In the genomic region with DNA sequence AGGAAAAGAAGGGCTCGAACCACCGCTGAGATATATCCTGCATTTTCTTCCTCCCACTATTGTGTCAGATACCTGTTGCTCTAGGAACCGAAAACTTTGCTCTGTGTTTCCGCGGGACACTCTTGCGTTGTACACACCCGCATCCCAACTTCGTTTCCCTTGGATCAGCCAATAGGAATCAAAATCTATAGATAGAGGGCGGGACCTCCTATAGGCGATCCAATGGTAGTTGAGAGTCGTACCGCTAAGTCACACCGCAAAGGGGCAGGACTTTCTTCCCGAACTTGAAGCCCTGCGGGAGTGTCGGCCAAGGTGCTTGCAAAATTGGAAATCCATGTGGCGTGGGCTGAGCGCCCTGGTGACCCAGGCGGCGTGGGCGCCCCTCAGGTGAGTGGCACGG, we compare ENCODE assay signal across 8 mouse cellular contexts. TPM values are rescaled to one million over a fixed set of nuclear protein-coding genes. Genes with fewer than 3 reads are reported as not detected.
DNase-seq lines count a peak whose midpoint lies in the region; ATAC-seq lines count a peak whose summit lies in the region.

No protein-coding gene starts in this region.

- DNase-seq in CD4-positive, CD25-positive, alpha-beta regulatory T cell, adult 2 months (ENCODE audit: low read depth, low spot score), result peak; percentile 95
- DNase-seq in fat pad, adult 2 months (ENCODE audit: extremely low read depth, low read depth, low spot score), result peak; percentile 93
- peak; percentile 93 for DNase-seq in kidney, postnatal 14 days
- peak; percentile 85 for DNase-seq in liver, embryonic 13.5 days
- peak; percentile 89 for DNase-seq in neural tube, embryonic 10.5 days (ENCODE audit: extremely low spot score, low spot score)

- ATAC-seq in heart, embryonic 14.5 days (ENCODE audit: insufficient number of reproducible peaks, insufficient read depth, low FRiP score, low read depth), result peak; percentile 83
- ATAC-seq in liver, embryonic 13.5 days (ENCODE audit: low read depth), result peak; percentile 85
- peak; percentile 91 for ATAC-seq in stomach, embryonic 16.5 days (ENCODE audit: insufficient read depth, low FRiP score)

- H3K27me3 ChIP-seq in heart, embryonic 14.5 days (ENCODE audit: control insufficient read depth, insufficient read depth, low read length), result no peaks in the 10 kb centered on the region
- no peaks in the 10 kb centered on the region; the same call in 1 of the 2 replicates for H3K27me3 ChIP-seq in liver, embryonic 13.5 days
- no peaks in the 10 kb centered on the region for H3K27me3 ChIP-seq in stomach, embryonic 16.5 days (ENCODE audit: control insufficient read depth, insufficient read depth, low read length)

- WGBS in heart, embryonic 14.5 days, result under 1% methylated on average over 22 of the region's 22 CpGs
- WGBS in liver, embryonic 13.5 days (ENCODE audit: insufficient replicate concordance), result under 1% methylated on average over 22 of the region's 22 CpGs
- WGBS in stomach, embryonic 16.5 days, result under 1% methylated on average over 22 of the region's 22 CpGs

- H3K27ac ChIP-seq in brown adipose tissue, adult 24 weeks (replicated peaks; ENCODE audit: low read depth, low read length), result peak overlapping the region; percentile 80
- H3K27ac ChIP-seq in heart, embryonic 14.5 days (replicated peaks in 1 of 2; ENCODE audit: control insufficient read depth in 1 of 2, insufficient read depth in 1 of 2, low read depth in 2 of 2, low read length in 2 of 2), result peak overlapping the region; percentile 67 to 75
- peak overlapping the region; percentile 79 for H3K27ac ChIP-seq in liver, embryonic 13.5 days
- peak overlapping the region; percentile 94 for H3K27ac ChIP-seq in stomach, embryonic 16.5 days (ENCODE audit: low read length)

- peak overlapping the region; percentile 85 for H3K9ac ChIP-seq in heart, embryonic 14.5 days (ENCODE audit: low read length)
- H3K9ac ChIP-seq in liver, embryonic 13.5 days, result peak overlapping the region; percentile 84
- H3K9ac ChIP-seq in stomach, embryonic 16.5 days (ENCODE audit: low read length), result peak overlapping the region; percentile 89

- H3K4me3 ChIP-seq in brown adipose tissue, adult 24 weeks (ENCODE audit: insufficient read depth, low read depth, low read length), result peak overlapping the region; percentile 70
- H3K4me3 ChIP-seq in heart, embryonic 14.5 days (ENCODE audit: control insufficient read depth in 1 of 2, insufficient read depth in 1 of 2, low read depth in 1 of 2, low read length in 2 of 2), result peak overlapping the region; percentile 78 to 85
- peak overlapping the region; percentile 83 for H3K4me3 ChIP-seq in liver, embryonic 13.5 days (replicated peaks)
- peak overlapping the region; percentile 95 for H3K4me3 ChIP-seq in stomach, embryonic 16.5 days (replicated peaks; ENCODE audit: low read length)

- peaks cover 14% of the 10 kb centered on the region for H3K4me1 ChIP-seq in brown adipose tissue, adult 24 weeks (ENCODE audit: control insufficient read depth, insufficient read depth, insufficient read length, low read length)
- H3K4me1 ChIP-seq in heart, embryonic 14.5 days (ENCODE audit: control insufficient read depth in 2 of 2, insufficient read depth in 2 of 2, low read length in 2 of 2), result peaks cover 5 to 14% of the 10 kb centered on the region in 2 experiments; a peak in 3 of 4 replicates
- H3K4me1 ChIP-seq in liver, embryonic 13.5 days (replicated peaks), result peaks cover 58% of the 10 kb centered on the region
- H3K4me1 ChIP-seq in stomach, embryonic 16.5 days (ENCODE audit: control insufficient read depth, insufficient read depth, low read length), result peaks cover 24% of the 10 kb centered on the region

- H3K36me3 ChIP-seq in heart, embryonic 14.5 days (ENCODE audit: control insufficient read depth, insufficient read depth, low read length), result peaks cover 34% of the 10 kb centered on the region
- H3K36me3 ChIP-seq in liver, embryonic 13.5 days, result peaks cover 35% of the 10 kb centered on the region
- peaks cover 13% of the 10 kb centered on the region; the same call in 1 of the 2 replicates for H3K36me3 ChIP-seq in stomach, embryonic 16.5 days (ENCODE audit: control insufficient read depth, insufficient read depth, low read length)

- H3K9me3 ChIP-seq in heart, embryonic 14.5 days (ENCODE audit: control insufficient read depth, low read length), result no peaks in the 10 kb centered on the region
- H3K9me3 ChIP-seq in liver, embryonic 13.5 days (replicated peaks), result no peaks in the 10 kb centered on the region
- H3K9me3 ChIP-seq in stomach, embryonic 16.5 days (replicated peaks; ENCODE audit: control insufficient read depth, low read length), result no peaks in the 10 kb centered on the region

- H3K4me2 ChIP-seq in heart, embryonic 14.5 days (ENCODE audit: low read length), result peak overlapping the region; percentile 99
- H3K4me2 ChIP-seq in liver, embryonic 13.5 days, result peak overlapping the region; percentile 99
- H3K4me2 ChIP-seq in stomach, embryonic 16.5 days (ENCODE audit: low read depth, low read length), result peak overlapping the region; percentile 100

RNA-seq across cellular contexts. Expression of a gene that starts 0.6 kb away (rescaled TPM):
- polyA plus RNA-seq in brown adipose tissue, adult 24 weeks (2012; ENCODE audit: insufficient read depth, insufficient read length, missing spikeins), result 6.7 and 9.1 TPM in 2 replicates
- 3.3 and 4.4 TPM in 2 replicates for polyA plus RNA-seq in heart, embryonic 14.5 days (2014; fragmentation: Nextera tagmentation; extraction: Ambion mirVana)
- 6.8 and 7.3 TPM in 2 replicates for polyA plus RNA-seq in liver, embryonic 13.5 days (2015; fragmentation: Nextera tagmentation; extraction: Ambion mirVana)
- polyA plus RNA-seq in stomach, embryonic 16.5 days (2015; fragmentation: Nextera tagmentation; extraction: Ambion mirVana), result 11.0 and 14.8 TPM in 2 replicates

RNA-seq across cellular contexts. Expression of a gene that starts 2.7 kb away (rescaled TPM):
- polyA plus RNA-seq in brown adipose tissue, adult 24 weeks (2012; ENCODE audit: insufficient read depth, insufficient read length, missing spikeins), result 7.3 and 9.3 TPM in 2 replicates
- 1.5 and 1.8 TPM in 2 replicates for polyA plus RNA-seq in heart, embryonic 14.5 days (2014; fragmentation: Nextera tagmentation; extraction: Ambion mirVana)
- polyA plus RNA-seq in liver, embryonic 13.5 days (2015; fragmentation: Nextera tagmentation; extraction: Ambion mirVana), result 0.12 and 0.14 TPM in 2 replicates
- polyA plus RNA-seq in stomach, embryonic 16.5 days (2015; fragmentation: Nextera tagmentation; extraction: Ambion mirVana), result 0.26 and 0.27 TPM in 2 replicates

RNA-seq across cellular contexts. Expression of a gene that starts 19.5 kb away (rescaled TPM):
- 23.6 and 34.4 TPM in 2 replicates for polyA plus RNA-seq in brown adipose tissue, adult 24 weeks (2012; ENCODE audit: insufficient read depth, insufficient read length, missing spikeins)
- polyA plus RNA-seq in heart, embryonic 14.5 days (2014; fragmentation: Nextera tagmentation; extraction: Ambion mirVana), result 76.7 and 79.1 TPM in 2 replicates
- 50.9 and 51.6 TPM in 2 replicates for polyA plus RNA-seq in liver, embryonic 13.5 days (2015; fragmentation: Nextera tagmentation; extraction: Ambion mirVana)
- polyA plus RNA-seq in stomach, embryonic 16.5 days (2015; fragmentation: Nextera tagmentation; extraction: Ambion mirVana), result 87.1 and 89.1 TPM in 2 replicates

RNA-seq across cellular contexts. Expression of a gene that starts 23.1 kb away (rescaled TPM):
- 4.3 and 6.1 TPM in 2 replicates for polyA plus RNA-seq in brown adipose tissue, adult 24 weeks (2012; ENCODE audit: insufficient read depth, insufficient read length, missing spikeins)
- 109 and 121 TPM in 2 replicates for polyA plus RNA-seq in heart, embryonic 14.5 days (2014; fragmentation: Nextera tagmentation; extraction: Ambion mirVana)
- polyA plus RNA-seq in liver, embryonic 13.5 days (2015; fragmentation: Nextera tagmentation; extraction: Ambion mirVana), result 24.3 and 28.4 TPM in 2 replicates
- 79.7 and 81.8 TPM in 2 replicates for polyA plus RNA-seq in stomach, embryonic 16.5 days (2015; fragmentation: Nextera tagmentation; extraction: Ambion mirVana)

RNA-seq across cellular contexts. Expression of a gene that starts 23.7 kb away (rescaled TPM):
- polyA plus RNA-seq in brown adipose tissue, adult 24 weeks (2012; ENCODE audit: insufficient read depth, insufficient read length, missing spikeins), result 313 and 378 TPM in 2 replicates
- polyA plus RNA-seq in heart, embryonic 14.5 days (2014; fragmentation: Nextera tagmentation; extraction: Ambion mirVana), result 191 and 193 TPM in 2 replicates
- 154 and 157 TPM in 2 replicates for polyA plus RNA-seq in liver, embryonic 13.5 days (2015; fragmentation: Nextera tagmentation; extraction: Ambion mirVana)
- 126 and 148 TPM in 2 replicates for polyA plus RNA-seq in stomach, embryonic 16.5 days (2015; fragmentation: Nextera tagmentation; extraction: Ambion mirVana)

Comparison
In these comparisons a context has a peak if more than half of its experiments do, and no peak if none do; other contexts are left out.
1. Peak in every context shown above with its lines: DNase-seq, ATAC-seq, H3K4me3 ChIP-seq and H3K27ac ChIP-seq.